Mouse (Mus musculus) gastrocnemius, postnatal 14 days (tissue): Measurements from ENCODE around the gene Ggta1. TPM values are rescaled to one million over a fixed set of nuclear protein-coding genes. Genes with fewer than 3 reads are reported as not detected.

ENCODE experiments used
- DNase-seq: peaks from one replicate; pipeline ENCODE4 v3.0.0; 2021; ENCODE audit warnings: mixed read lengths
- intact Hi-C: fragments of 180-260 bp; cut with DNase I; formaldehyde crosslinking; loops from one replicate; pipeline ENCODE4 v1.15.1; 2025; ENCODE audit warnings: low total_unique reads
- long read RNA-seq, 2 experiments: library from polyadenylated mRNA; stranded (forward); transcript quantifications; one replicate each; pipeline ENCODE4 v2.0.0; 2021
- total RNA-seq, 2 experiments: library from RNA; stranded (reverse); gene quantifications; 2 replicates each; pipeline ENCODE4 v1.2.3; 2021

Ggta1 gene
- total RNA-seq: 10 to 100 TPM; 11.1 to 15.6 TPM
- long read RNA-seq, experiment 1, partial matches to known transcripts: 7 of 15 reads
- long read RNA-seq, experiment 1, other reads (novel, unspliced or antisense): 5 of 15 reads
- long read RNA-seq, experiment 2, partial matches to known transcripts: 5 of 21 reads
- long read RNA-seq, experiment 2, other reads (novel, unspliced or antisense): 6 of 21 reads

- intact Hi-C loops: no loop called here
- no peak for DNase-seq
These were observed at the start of gene Ggta1 for GRCm38 (mm10) chr2:35462791-35463281. Gene Ggta1, minus strand, starts transcription at chr2:35463231.

- intact Hi-C loops: no loop called here
- DNase-seq: no peak
These were observed 49.2 kb upstream of the Ggta1 start for GRCm38 (mm10) chr2:35512226-35512625.

GRCm38 (mm10) chr2:35510920-35511319 is 47.9 kb upstream of the Ggta1 start:
- no peak for DNase-seq
- intact Hi-C loops: no loop called here

GRCm38 (mm10) chr2:35509888-35510287 is 46.9 kb upstream of the Ggta1 start:
- DNase-seq: no peak
- intact Hi-C loops: loop anchor here (10.0 kb wide), 1 partner anchor 95 kb away; no protein-coding TSS in a partner anchor

GRCm38 (mm10) chr2:35509343-35509667 is 46.3 kb upstream of the Ggta1 start:
- intact Hi-C loops: loop anchor here (10.0 kb wide), 1 partner anchor 95 kb away; no protein-coding TSS in a partner anchor
- DNase-seq: no peak

- peak; percentile 68 for DNase-seq
- intact Hi-C loops: loop anchor here (10.0 kb wide), 1 partner anchor 94 kb away; no protein-coding TSS in a partner anchor
These were observed 45.7 kb upstream of the Ggta1 start for GRCm38 (mm10) chr2:35508597-35509342.

- intact Hi-C loops: loop anchor here (10.0 kb wide), 1 partner anchor 92 kb away; no protein-coding TSS in a partner anchor
- no peak for DNase-seq
These were observed 44.1 kb upstream of the Ggta1 start for GRCm38 (mm10) chr2:35507191-35507511.

- intact Hi-C loops: loop anchor here (10.0 kb wide), 1 partner anchor 92 kb away; no protein-coding TSS in a partner anchor
- DNase-seq: no peak
These were observed 43.5 kb upstream of the Ggta1 start for GRCm38 (mm10) chr2:35506311-35507190.

- intact Hi-C loops: loop anchor here (10.0 kb wide), 1 partner anchor 91 kb away; no protein-coding TSS in a partner anchor
- no peak for DNase-seq
These were observed 42.7 kb upstream of the Ggta1 start for GRCm38 (mm10) chr2:35505519-35506286.

- DNase-seq: no peak
- intact Hi-C loops: loop anchor here (10.0 kb wide), 1 partner anchor 90 kb away; no protein-coding TSS in a partner anchor
These were observed 41.4 kb upstream of the Ggta1 start for GRCm38 (mm10) chr2:35504417-35504776.

GRCm38 (mm10) chr2:35503723-35504416 is 40.8 kb upstream of the Ggta1 start:
- intact Hi-C loops: loop anchor here (10.0 kb wide), 1 partner anchor 89 kb away; no protein-coding TSS in a partner anchor
- DNase-seq: no peak

- intact Hi-C loops: loop anchor here (10.0 kb wide), 1 partner anchor 88 kb away; no protein-coding TSS in a partner anchor
- DNase-seq: no peak
These were observed 40.1 kb upstream of the Ggta1 start for GRCm38 (mm10) chr2:35503021-35503722.

- DNase-seq: no peak
- intact Hi-C loops: loop anchor here (10.0 kb wide), 1 partner anchor 88 kb away; no protein-coding TSS in a partner anchor
These were observed 39.5 kb upstream of the Ggta1 start for GRCm38 (mm10) chr2:35502561-35502960.

- DNase-seq: no peak
- intact Hi-C loops: no loop called here
These were observed 36.4 kb upstream of the Ggta1 start for GRCm38 (mm10) chr2:35499474-35499873.

GRCm38 (mm10) chr2:35498961-35499360 is 35.9 kb upstream of the Ggta1 start:
- no peak for DNase-seq
- intact Hi-C loops: no loop called here

- DNase-seq: no peak
- intact Hi-C loops: no loop called here
These were observed 34.7 kb upstream of the Ggta1 start for GRCm38 (mm10) chr2:35497662-35498196.

GRCm38 (mm10) chr2:35496279-35497013 is 33.4 kb upstream of the Ggta1 start:
- no peak for DNase-seq
- intact Hi-C loops: no loop called here
